Mouse (Mus musculus) myocyte (in vitro differentiated cells): ENCODE data around the gene Rtn4r.

Experiments used
- CEBPB ChIP-seq: IDR thresholded peaks from 2 replicates; pipeline ENCODE4 v1.6.1; 2011; ENCODE audit warnings: mild to moderate bottlenecking, moderate library complexity; ENCODE audit not compliant: poor library complexity, insufficient read depth, severe bottlenecking
- E2F4 ChIP-seq: IDR thresholded peaks from one replicate; pipeline ENCODE4 v1.6.1; 2011; ENCODE audit warnings: mild to moderate bottlenecking, control low read depth, moderate library complexity; ENCODE audit not compliant: insufficient read depth
- POLR2A ChIP-seq: IDR thresholded peaks from one replicate; pipeline ENCODE4 v1.6.1; 2011; ENCODE audit warnings: low read depth, mild to moderate bottlenecking, control low read depth, moderate library complexity; ENCODE audit not compliant: insufficient read length
- USF1 ChIP-seq: IDR thresholded peaks from one replicate; pipeline ENCODE4 v1.6.1; 2011; ENCODE audit warnings: low read depth, mild to moderate bottlenecking, control low read depth, moderate library complexity

GRCm38 (mm10) chr16:18175817-18176541 lies 48.5 kb downstream of the Rtn4r start:
- TF ChIP-seq POLR2A (no peak), USF1 (no peak), E2F4 (no peak), CEBPB (no peak)
